Mouse (Mus musculus) thymus, adult 2 months (tissue): Measurements from ENCODE around the gene Bet1l.

Source experiments
- CTCF ChIP-seq: fragments of 200-500 bp; IDR thresholded peaks from 2 replicates; pipeline ENCODE4 v1.5.1; 2012; ENCODE audit warnings: mild to moderate bottlenecking, control low read depth, low read length, moderate library complexity, borderline replicate concordance; ENCODE audit not compliant: control insufficient read depth, poor library complexity, insufficient read depth; ENCODE audit errors: extremely low read depth
- POLR2A ChIP-seq: fragments of 200-500 bp; IDR thresholded peaks from 2 replicates; pipeline ENCODE4 v1.6.1; 2012; ENCODE audit warnings: mild to moderate bottlenecking, low read length, control low read depth, moderate library complexity; ENCODE audit not compliant: control insufficient read depth, poor library complexity, insufficient read depth; ENCODE audit errors: extremely low read depth

DNA sequence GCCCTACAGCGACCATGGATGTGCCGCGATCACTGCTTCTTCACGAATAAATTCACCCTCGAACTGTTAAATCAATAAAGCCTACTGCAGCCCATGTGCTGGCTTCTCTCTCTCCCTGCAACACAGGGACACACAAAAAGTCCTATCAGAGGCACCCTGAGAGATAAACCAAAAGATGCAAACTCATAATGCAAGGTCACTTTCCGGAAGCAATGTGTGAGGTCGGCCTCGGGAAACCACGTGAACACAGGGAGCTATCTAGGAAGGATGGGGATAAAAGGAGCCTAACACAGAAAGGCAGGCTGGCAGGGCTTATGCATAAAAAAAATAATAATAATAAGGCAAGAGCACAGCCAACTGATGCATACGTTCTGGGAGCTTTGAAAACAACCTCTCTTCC, 10.7 kb downstream of the Bet1l start:
- TF ChIP-seq POLR2A (no peak), CTCF (no peak)
